Mouse (Mus musculus): ENCODE results near the gene Bad. TPM values are rescaled to one million over a fixed set of nuclear protein-coding genes. Genes with fewer than 3 reads are reported as not detected.

Gene Bad
- total RNA-seq, 2 experiments from 2014 or later, result 21.1 to 22.4 TPM

- DNase-seq, result no peak
These were observed 27.1 kb upstream of the Bad start for GRCm38 (mm10) chr19:6914540-6914939.

- no peak for DNase-seq
These were observed 26.4 kb upstream of the Bad start for GRCm38 (mm10) chr19:6915276-6915675.

- DNase-seq, result no peak
These were observed 25.2 kb upstream of the Bad start for GRCm38 (mm10) chr19:6916496-6916895.

GRCm38 (mm10) chr19:6918321-6918720 is 23.3 kb upstream of the Bad start:
- DNase-seq, result no peak

GRCm38 (mm10) chr19:6919431-6919830 is 22.2 kb upstream of the Bad start:
- DNase-seq, result no peak

DNA sequence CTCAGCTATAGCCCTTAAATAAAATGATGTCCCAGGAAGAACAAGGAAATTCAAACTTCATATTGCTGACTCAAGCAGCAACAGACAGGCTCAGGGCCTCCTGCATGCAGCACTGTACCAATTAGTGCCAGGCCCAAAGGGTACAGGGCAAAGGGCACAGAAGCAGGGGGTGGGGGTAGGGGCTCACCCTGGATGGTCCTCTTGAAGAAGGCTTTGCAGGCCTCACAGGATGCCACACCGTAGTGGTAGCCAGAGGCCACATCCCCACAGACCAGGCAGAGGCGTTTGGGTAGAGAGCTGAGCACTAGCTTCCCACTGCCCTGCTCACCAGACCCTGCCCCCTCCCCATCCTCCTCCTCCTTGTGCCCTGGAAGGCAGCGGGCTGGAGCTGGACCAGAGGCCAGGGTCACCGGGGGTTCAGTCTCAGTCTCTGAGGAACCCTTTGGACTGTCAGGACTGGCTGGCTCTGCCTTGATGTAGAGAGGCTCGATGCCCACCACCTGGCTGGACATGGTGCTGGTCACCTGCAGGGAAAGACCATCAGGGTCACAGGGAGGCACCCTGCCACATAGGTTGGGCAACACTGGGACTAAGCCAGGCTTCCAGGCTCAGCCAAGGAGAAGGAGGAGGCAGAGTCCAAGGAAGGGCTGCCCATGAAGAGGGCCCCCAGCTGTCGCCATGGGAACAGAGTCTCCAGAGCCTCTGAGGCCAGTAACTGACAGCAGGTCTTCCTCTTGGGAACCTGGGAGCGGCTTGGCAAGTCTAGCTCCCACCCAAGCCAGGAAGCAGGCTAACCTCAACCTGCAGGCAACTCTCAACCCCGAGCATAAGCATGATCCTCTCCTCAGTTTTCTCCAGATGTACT is 21.6 kb upstream of the Bad start:
- peak; percentile 49 to 52 for DNase-seq

DNA sequence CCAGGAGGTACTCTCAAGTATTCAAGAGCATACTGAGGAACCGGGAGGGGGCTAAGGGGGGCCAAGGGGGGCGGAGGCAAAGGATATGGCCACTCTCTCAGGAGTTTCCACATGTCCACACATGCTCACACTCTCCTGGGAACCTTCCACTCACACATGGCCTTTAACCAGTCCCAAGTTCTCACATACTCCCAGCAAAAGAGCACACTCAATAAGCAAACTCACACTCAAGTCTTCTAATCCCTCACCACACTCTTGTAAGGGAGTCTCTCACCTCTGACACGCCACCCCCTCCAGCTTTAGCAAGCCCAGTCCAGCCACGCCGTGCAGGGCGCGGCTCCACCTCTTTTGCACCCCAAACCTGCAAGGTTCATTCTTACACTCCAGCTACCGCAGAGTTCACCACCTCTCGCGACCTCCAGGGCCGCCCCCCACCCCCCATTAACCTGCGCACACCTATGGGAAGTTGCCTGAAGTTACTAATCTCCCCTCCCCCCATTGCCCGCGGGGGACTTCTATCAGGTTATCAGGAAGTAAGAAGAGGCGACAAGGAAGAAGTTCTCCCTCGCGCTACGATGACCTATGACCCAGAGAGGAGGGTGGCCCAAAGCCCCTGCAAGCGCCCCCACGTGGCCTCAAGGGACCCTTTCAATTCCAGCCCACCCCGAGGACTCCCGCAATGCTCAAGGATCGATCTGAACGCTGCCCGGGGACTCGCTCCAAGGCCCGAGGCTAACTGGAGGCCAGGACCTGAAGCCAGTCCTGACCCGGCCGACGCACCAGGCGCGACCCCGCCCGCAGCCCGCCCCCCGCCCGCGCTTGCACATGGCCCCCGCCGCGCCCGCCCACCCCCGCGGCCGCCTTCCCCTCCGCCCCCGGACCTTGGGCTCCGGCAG is 20.7 kb upstream of the Bad start:
- DNase-seq, result peak; percentile 63 to 65

- peak; percentile 100 for DNase-seq
These were observed 19.8 kb upstream of the Bad start, which contains the start of gene Esrra for GRCm38 (mm10) chr19:6921647-6922567. TSS of gene Esrra (minus strand) at chr19:6921813.

DNA sequence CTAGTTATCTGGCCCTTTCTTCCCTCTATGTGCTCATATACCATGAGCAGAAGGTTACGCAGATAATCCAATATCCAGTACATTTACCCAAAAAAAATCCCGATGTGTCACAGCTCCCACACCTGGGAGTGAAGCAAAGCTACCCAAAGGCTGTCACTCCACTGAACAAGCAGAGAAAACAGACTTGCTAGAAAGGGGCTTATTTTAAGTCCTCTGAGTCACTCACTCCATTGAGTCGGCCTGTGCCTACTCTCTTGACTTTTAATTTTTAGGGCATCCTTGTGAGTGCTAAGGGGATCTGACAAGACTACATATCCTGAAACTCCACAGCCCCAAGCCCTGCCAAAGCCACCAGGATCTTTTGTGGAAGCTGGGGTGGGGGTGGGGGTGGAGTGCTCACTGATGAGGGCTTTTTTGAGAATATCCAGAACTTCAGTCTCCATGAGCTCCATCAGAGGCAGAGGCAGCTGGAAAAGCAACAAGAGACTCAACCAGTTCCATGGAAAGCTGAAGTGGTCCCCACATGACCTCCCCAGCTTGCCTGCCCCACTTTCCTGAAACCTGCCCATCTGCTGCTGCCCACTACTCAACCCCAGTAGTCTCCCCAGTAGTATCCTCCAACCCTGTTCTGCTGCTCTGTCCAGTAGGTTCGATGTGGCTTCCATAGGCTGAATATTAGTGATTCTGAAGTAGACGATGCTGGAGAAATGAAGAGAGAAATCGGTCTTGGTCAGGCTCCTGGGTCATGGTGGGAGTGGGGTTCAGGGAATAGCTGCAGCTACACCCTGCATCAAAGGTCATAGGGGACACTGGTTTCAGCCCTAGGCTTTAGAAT is 18.5 kb upstream of the Bad start:
- no peak for DNase-seq

DNA sequence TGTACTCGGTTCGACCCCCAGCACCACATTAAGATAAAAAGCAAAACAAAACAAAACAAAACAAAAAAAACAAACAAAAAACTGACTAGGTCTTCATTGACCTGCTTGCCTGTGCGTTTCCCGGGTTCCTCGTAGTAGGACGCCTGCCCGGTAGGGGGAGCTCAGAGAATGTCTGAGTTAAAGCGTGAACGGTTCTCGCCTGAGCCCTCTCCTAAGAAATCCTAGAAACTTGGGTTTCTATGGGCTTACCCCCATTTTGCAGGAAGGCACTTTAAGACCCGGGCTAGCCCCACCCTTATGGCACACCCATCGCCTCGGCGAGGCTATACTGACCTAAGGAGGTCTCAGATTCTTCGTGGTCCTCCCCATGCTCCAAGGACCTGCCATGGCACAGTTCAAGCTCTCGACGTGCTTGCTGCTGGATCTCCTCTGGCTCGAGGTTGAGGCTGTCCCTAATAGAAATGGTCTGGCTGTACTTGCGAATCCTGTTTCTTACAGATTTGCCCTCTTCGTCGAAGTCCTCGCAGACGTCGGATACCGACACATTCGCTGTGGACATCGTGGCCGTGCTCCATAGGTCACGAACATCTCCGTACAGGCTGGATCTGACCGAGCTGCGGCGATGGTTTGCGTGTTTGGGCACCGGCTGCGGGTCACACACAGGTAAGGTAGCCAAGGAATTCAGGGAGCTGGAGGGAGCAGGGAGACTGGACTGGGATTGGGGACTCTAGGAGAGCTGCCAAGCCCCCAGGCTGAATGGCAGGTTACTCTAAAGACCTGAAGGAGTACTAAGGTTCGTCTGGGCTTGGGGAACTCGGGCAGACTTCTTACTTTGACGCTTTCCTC is 17.0 kb upstream of the Bad start:
- DNase-seq, result peak; percentile 83 to 96

DNA sequence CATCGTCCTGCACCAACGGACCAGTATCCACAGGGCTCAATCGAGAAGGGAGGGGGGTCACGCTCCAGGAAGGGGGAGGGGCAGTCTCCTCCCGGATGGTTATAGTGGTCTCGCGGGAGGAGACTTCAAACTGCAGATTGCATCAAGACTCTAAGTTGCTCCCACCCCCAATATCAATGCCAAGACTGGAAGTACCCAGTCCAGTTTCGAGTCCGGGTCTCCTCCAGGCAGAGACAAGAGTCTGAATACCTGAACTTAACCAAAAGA is 16.4 kb upstream of the Bad start, which contains the start of gene Catsperz:
Gene Catsperz, minus strand, starts transcription at position 74 of the 267 bp plus-strand sequence.
- DNase-seq, result no peak

DNA sequence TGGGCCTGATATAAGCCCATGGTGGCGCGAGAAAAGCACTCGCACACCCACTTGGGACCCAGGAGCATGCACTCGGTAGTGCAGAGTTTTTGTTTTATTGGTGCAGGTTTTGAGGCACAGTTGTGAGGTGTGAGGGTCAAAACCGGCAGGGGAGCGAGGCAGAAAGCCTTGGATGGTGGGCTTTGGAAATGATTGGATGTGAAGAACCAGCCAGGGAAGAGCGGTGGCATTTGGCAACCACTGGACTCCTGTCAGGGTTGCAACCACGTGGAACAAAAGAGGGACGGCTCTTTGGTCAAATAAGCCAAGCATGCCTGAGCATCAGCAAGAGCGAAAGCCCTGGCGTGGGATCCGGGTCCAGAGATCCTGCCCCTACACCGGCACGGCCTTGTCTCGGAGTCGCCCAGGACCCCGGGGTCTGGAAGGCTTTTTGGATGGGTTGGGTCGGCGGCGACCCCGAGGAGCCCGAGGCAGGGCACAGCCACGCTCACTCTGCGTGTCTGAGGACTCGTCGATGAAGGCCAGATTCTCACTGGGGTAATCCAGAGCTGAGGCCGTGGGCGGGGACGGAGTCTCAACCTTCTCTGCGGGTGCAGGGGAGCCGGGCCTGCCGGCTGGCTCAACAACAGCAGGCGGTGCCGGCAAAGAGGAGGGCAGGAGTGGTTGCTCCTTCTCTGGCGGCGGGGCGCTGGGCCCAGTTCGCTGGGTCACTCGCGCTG is 15.9 kb upstream of the Bad start:
- DNase-seq, result no peak

DNA sequence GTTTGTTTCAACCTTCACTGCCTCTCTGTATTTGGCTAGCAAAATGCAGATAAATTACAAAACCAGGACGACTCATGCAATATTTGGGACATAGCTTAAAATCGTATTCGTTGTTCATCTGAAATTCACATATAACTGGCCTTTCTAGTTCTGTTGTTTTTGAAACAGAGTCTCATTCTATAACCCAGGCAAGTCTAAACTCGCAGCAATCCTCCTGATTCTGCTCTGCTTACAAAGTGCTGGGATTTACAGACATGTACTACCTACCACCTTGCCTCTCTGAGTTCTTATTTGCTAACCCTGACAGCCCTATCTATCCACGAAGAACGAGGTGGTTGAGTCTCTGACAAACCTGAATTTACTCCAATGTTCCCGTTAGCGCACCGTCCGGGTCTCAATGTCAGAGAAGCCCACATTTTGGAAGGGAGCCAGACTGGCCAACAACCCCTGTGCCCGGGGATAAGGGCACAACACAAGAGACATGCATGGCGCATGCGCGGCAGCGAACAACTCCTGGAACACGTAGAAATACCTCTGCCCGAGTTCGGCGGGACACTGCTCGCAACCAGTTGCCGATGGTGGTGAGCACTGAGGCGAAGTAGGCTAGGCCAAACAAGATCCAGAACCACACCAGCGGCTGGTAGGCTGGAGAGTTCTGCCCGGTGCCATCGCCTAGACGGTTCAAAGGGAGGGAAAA is 15.0 kb upstream of the Bad start:
- no peak for DNase-seq

DNA sequence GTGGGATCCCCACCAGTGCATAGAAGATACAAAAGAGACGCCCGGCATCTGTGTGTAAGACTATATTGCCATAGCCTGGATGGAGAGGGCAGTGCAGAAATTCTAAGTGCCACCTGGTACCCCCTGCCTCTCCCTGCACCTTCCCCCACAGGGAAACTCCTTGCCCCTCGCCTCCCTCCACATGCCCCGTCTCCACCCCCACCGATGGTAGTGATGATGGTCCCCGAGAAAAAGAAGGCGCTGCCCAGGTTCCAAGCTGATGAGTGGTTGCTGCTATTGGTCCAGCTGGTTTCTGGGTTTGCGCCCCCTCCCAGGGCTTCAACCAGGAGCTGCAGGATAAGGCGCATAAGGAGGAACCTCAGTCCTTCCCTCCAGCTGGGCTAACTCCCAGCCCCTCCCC is 13.6 kb upstream of the Bad start:
- DNase-seq, result no peak

GRCm38 (mm10) chr19:6931002-6931401 is 10.7 kb upstream of the Bad start:
- no peak for DNase-seq

GRCm38 (mm10) chr19:6932018-6932417 is 9.6 kb upstream of the Bad start:
- DNase-seq, result no peak

- DNase-seq, result no peak
These were observed 8.6 kb upstream of the Bad start for GRCm38 (mm10) chr19:6933102-6933435.

- no peak for DNase-seq
These were observed 8.0 kb upstream of the Bad start for GRCm38 (mm10) chr19:6933436-6934194.

All from heart, adult 18-20 months (tissue).